Mouse (Mus musculus): ENCODE measurements around the gene Wwox. TPM values are rescaled to one million over a fixed set of nuclear protein-coding genes. Genes with fewer than 3 reads are reported as not detected.

Gene Wwox
- polyA plus RNA-seq, 1 experiment = 12.4 TPM

DNA sequence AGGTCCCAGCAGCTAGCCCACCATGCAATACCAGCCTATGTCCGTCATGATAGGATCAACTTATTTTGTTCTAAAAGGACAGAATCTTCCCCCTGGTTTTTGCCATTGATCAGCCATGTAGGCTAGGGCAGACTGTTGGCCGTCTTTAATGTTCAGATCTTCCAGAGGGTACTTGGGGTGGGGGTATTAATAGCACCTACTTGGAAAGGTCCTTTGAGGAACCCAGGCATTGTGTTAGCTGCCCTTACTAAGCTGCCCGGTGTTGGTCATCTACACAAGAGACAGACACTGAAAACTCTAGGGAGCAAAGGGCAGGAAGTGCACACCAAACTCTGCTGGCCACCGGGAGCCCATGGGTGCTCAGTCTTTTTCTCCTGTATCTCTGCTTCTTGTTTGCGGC is 838.8 kb downstream of the Wwox start:
- TF ChIP-seq POLR2A (IDR thresholded peaks at IDR 0.05; ENCODE audit: borderline replicate concordance, low read depth, low read length) = no peak
- TF ChIP-seq CTCF (IDR thresholded peaks at IDR 0.05; ENCODE audit: low read depth, low read length) = no peak
- peaks cover 2% of the 10 kb centered on the region for H3K4me1 ChIP-seq (ENCODE audit: control insufficient read depth, insufficient read depth, low read length)
- H3K27ac ChIP-seq (ENCODE audit: insufficient read depth, low read depth, low read length) = no peak overlapping the region
- no peak overlapping the region for H3K4me3 ChIP-seq (ENCODE audit: insufficient read depth, low read length)

DNA sequence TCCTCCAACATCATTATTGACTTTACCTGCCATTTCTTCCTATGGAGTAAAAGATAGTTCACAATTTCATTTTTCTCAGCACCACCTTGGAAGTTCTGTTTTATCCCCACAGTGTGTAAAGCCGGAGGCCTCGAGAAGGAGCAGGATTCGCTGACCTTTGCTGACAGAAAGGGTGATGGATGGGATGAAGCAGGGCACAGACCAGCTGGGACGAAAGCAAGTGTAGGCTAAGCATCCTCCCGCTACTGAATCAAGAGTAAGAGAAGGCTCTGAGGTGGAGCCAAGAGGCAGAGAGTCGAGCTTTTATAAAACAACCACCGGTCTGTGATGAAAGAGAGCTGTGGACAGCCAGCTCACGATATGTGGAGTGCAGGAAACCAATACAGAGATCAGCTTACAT is 850.8 kb downstream of the Wwox start:
- no peaks in the 10 kb centered on the region for H3K4me1 ChIP-seq (ENCODE audit: control insufficient read depth, insufficient read depth, low read length)
- H3K4me3 ChIP-seq (ENCODE audit: insufficient read depth, low read length) = no peak overlapping the region
- TF ChIP-seq CTCF (IDR thresholded peaks at IDR 0.05; ENCODE audit: low read depth, low read length) (no peak), POLR2A (IDR thresholded peaks at IDR 0.05; ENCODE audit: borderline replicate concordance, low read depth, low read length) (no peak)
- no peak overlapping the region for H3K27ac ChIP-seq (ENCODE audit: insufficient read depth, low read depth, low read length)

DNA sequence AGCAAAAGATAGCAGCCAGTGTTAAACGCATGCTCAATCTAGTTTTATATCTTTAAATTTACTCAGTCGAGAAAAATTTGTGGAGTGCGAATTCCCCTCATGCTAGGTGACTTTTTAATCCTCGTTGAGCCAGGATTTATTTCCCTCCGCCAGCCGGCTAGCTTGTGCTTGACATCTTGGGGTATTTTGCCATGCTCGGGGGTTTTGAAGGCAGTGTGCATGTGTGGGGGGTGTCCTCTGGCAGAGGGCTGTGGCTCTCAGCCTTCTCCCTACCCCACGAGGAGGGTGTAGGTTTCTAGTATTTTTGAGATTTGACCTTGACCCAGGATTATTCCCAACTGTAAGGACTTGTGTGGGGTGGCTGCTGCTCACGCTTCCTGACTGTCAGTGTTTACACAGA is 857.3 kb downstream of the Wwox start:
- TF ChIP-seq POLR2A (IDR thresholded peaks at IDR 0.05; ENCODE audit: borderline replicate concordance, low read depth, low read length) (no peak), CTCF (IDR thresholded peaks at IDR 0.05; ENCODE audit: low read depth, low read length) (no peak)
- Histone ChIP-seq H3K4me1 (ENCODE audit: control insufficient read depth, insufficient read depth, low read length) (no peaks in the 10 kb centered on the region), H3K4me3 (ENCODE audit: insufficient read depth, low read length) (no peak overlapping the region), H3K27ac (ENCODE audit: insufficient read depth, low read depth, low read length) (no peak overlapping the region)

DNA sequence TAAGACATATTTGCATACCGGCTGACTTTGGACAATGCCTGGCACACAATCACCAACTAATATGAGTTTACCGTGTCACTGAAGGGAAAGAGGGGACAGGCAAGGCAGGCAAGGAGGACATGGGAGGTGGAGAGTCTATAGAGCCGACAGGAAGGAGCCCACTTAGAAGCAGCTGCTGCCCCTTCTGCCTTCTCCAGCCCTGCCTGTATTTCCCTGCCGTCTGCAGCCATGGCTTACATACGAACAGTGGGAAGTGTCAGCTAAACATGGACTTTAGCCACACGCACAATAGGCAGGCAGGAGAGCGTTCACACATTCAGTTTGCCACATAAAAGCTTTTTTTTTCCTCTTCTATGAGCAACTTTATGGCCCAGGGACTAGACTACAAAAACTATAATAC is 863.0 kb downstream of the Wwox start:
- H3K4me3 ChIP-seq (ENCODE audit: insufficient read depth, low read length) = no peak overlapping the region
- no peak for TF ChIP-seq POLR2A (IDR thresholded peaks at IDR 0.05; ENCODE audit: borderline replicate concordance, low read depth, low read length)
- no peak for TF ChIP-seq CTCF (IDR thresholded peaks at IDR 0.05; ENCODE audit: low read depth, low read length)
- H3K4me1 ChIP-seq (ENCODE audit: control insufficient read depth, insufficient read depth, low read length) = peaks cover 9% of the 10 kb centered on the region
- H3K27ac ChIP-seq (ENCODE audit: insufficient read depth, low read depth, low read length) = no peak overlapping the region

DNA sequence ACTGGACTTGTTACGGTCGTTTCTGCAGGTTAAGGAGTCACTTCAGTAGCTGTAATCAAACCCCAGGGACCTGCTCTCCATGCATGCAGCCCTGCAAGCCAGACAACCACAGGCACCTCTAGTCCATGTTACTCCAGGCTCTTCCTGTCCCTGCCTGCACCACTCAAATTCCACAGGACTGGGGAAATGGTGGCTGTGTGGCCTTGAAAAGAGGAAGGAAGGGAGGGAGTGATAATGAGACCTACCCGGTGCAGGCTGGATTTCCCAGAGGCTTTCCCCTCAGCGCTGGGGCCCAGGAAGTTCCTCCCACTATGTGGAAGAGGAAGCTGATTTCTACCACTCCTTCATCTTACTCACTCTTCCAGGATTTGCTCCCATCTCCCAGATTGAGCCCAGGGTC is 868.0 kb downstream of the Wwox start:
- Histone ChIP-seq H3K27ac (ENCODE audit: insufficient read depth, low read depth, low read length) (peak overlapping the region; percentile 42; the same call in 1 of the 2 replicates), H3K4me1 (ENCODE audit: control insufficient read depth, insufficient read depth, low read length) (peaks cover 44% of the 10 kb centered on the region), H3K4me3 (ENCODE audit: insufficient read depth, low read length) (no peak overlapping the region)
- TF ChIP-seq POLR2A (IDR thresholded peaks at IDR 0.05; ENCODE audit: borderline replicate concordance, low read depth, low read length) (no peak), CTCF (IDR thresholded peaks at IDR 0.05; ENCODE audit: low read depth, low read length) (no peak)

DNA sequence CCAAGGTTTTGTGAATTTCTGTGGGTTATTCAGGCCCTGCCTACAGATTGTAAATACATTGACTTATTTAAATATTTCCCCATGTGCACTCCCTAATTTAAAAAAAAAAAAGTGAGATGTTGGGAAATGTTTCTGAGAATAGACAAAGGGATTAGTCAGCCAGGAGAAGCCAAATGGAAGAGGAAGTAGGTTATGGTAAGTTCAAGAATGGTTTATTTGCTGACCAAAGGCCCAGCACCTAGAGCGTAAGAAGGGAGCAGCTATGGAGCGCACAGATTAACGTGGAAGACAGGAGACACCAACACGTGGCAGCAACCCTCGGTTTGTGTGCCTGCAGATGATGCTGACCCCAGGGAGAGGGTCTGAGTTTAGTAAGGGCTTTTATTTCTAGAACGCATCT is 871.5 kb downstream of the Wwox start:
- Histone ChIP-seq H3K27ac (ENCODE audit: insufficient read depth, low read depth, low read length) (peak overlapping the region; percentile 67), H3K4me1 (ENCODE audit: control insufficient read depth, insufficient read depth, low read length) (peaks cover 46% of the 10 kb centered on the region), H3K4me3 (ENCODE audit: insufficient read depth, low read length) (no peak overlapping the region; the same call in 1 of the 2 replicates)
- TF ChIP-seq POLR2A (IDR thresholded peaks at IDR 0.05; ENCODE audit: borderline replicate concordance, low read depth, low read length) (no peak), CTCF (IDR thresholded peaks at IDR 0.05; ENCODE audit: low read depth, low read length) (no peak)

DNA sequence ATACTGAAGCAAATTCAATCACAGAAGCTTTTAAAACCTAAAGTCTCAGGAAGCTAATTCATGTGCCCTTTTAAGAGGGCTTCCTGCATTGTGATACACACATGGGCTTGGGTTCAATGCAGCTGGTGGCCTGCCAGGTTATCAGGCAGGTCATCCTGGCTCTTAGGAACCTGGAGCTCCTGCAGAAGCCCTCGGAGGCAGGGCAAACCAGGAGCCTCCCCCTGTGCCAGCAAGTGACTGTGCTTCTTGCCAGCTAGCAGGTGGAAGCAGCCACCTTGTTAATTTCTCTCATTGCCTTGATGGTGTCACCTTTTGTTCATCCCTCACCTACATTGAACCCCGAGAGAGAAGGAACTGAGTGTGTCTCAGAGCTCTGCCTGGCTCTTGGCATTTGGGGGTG is 872.9 kb downstream of the Wwox start:
- Histone ChIP-seq H3K4me1 (ENCODE audit: control insufficient read depth, insufficient read depth, low read length) (peaks cover 37% of the 10 kb centered on the region), H3K27ac (ENCODE audit: insufficient read depth, low read depth, low read length) (no peak overlapping the region), H3K4me3 (ENCODE audit: insufficient read depth, low read length) (no peak overlapping the region)
- TF ChIP-seq CTCF (IDR thresholded peaks at IDR 0.05; ENCODE audit: low read depth, low read length) (no peak), POLR2A (IDR thresholded peaks at IDR 0.05; ENCODE audit: borderline replicate concordance, low read depth, low read length) (no peak)

DNA sequence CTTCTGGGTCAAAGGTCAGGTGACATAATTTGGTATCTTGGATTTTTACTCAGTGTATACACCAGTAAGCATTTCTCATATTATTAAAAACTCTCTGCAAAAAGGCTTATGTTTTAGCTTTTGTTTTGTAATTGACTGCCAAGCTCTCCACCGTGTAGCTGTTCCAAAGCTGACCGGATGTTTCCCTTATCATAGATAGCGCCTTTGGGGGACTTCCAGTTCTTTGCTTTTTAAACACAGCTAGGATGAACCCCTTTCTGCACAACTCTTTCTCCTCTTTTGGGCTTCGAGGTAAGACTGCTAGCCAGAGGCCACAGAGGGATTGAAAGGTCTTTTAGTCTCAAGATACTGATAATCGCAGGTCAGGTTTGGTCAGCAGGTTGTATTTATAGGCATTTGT is 883.0 kb downstream of the Wwox start:
- H3K27ac ChIP-seq (ENCODE audit: insufficient read depth, low read depth, low read length) = no peak overlapping the region
- no peak overlapping the region for H3K4me3 ChIP-seq (ENCODE audit: insufficient read depth, low read length)
- TF ChIP-seq POLR2A (IDR thresholded peaks at IDR 0.05; ENCODE audit: borderline replicate concordance, low read depth, low read length) (no peak), CTCF (IDR thresholded peaks at IDR 0.05; ENCODE audit: low read depth, low read length) (no peak)
- H3K4me1 ChIP-seq (ENCODE audit: control insufficient read depth, insufficient read depth, low read length) = no peaks in the 10 kb centered on the region

DNA sequence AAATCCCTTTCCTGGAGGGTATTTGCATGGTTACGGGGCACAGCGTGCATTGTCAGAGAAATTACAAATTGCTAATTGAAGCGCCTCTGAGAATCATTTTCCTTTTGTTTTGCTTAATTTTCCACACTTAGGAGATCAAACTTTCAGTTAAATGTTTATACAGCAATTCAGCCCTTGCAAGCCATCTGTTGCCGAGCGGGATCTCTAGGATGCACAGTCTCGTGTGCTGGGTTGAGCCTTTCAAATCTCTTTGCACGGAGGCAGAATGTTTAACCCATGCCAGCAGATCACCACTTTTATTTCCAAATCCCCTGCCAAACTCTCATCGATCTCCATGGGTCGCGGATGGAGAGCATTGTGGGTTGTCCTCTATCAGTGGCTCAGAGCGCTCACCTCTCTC is 891.2 kb downstream of the Wwox start:
- TF ChIP-seq CTCF (IDR thresholded peaks at IDR 0.05; ENCODE audit: low read depth, low read length) (no peak), POLR2A (IDR thresholded peaks at IDR 0.05; ENCODE audit: borderline replicate concordance, low read depth, low read length) (no peak)
- Histone ChIP-seq H3K4me3 (ENCODE audit: insufficient read depth, low read length) (no peak overlapping the region), H3K27ac (ENCODE audit: insufficient read depth, low read depth, low read length) (no peak overlapping the region), H3K4me1 (ENCODE audit: control insufficient read depth, insufficient read depth, low read length) (no peaks in the 10 kb centered on the region)

DNA sequence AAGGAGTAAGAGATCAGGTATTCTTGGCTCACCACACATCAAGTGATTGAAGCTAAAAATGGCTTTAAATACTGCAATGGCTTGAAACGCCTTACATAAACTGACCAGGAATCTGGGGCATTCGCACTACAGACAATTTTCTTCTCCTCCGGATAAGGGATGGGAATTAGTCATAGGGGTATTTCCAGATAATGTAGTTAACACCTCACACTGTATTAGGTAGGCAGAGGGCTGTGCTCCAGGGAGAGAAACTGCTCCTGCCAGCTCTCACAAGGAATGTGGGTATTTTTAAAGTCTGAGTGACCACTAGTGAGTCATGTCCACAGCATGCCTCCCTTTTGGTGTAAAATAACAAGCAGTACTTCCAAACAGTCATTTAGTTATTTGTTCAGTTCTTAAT is 894.5 kb downstream of the Wwox start:
- no peak overlapping the region for H3K4me3 ChIP-seq (ENCODE audit: insufficient read depth, low read length)
- H3K4me1 ChIP-seq (ENCODE audit: control insufficient read depth, insufficient read depth, low read length) = no peaks in the 10 kb centered on the region
- H3K27ac ChIP-seq (ENCODE audit: insufficient read depth, low read depth, low read length) = no peak overlapping the region
- TF ChIP-seq POLR2A (IDR thresholded peaks at IDR 0.05; ENCODE audit: borderline replicate concordance, low read depth, low read length) (no peak), CTCF (IDR thresholded peaks at IDR 0.05; ENCODE audit: low read depth, low read length) (no peak)

DNA sequence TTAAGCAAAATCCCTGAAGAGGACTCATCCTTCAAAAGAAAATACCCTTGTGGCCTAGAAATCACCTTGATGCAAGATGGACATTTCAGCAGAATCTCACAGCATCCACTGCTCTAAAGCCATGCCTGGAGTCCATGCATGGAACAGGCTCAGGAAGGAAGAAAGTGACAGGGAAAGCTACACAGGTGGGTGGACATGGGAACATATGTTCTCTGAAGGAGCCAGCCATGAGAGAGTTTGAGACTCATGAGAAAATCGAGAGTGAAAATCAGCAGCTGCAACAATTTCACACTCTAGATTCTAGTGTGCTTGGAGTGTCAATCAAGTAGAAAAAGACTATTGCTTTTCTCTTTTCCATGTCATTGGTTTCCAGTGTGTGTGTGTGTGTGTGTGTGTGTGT is 896.9 kb downstream of the Wwox start:
- H3K4me1 ChIP-seq (ENCODE audit: control insufficient read depth, insufficient read depth, low read length) = no peaks in the 10 kb centered on the region
- H3K4me3 ChIP-seq (ENCODE audit: insufficient read depth, low read length) = no peak overlapping the region
- TF ChIP-seq POLR2A (IDR thresholded peaks at IDR 0.05; ENCODE audit: borderline replicate concordance, low read depth, low read length) = no peak
- TF ChIP-seq CTCF (IDR thresholded peaks at IDR 0.05; ENCODE audit: low read depth, low read length) = no peak
- H3K27ac ChIP-seq (ENCODE audit: insufficient read depth, low read depth, low read length) = no peak overlapping the region
